Mouse (Mus musculus) monocyte, adult 5-6 weeks (primary cell): Measurements from ENCODE around the gene Fam196b. TPM values are rescaled to one million over a fixed set of nuclear protein-coding genes. Genes with fewer than 3 reads are reported as not detected.

ENCODE experiments used
- ATAC-seq: fragments of 153-309, 156-312 bp; replicated peaks from 2 replicates; pipeline ENCODE4 v1.8.0; 2017; ENCODE audit warnings: mild to moderate bottlenecking; ENCODE audit not compliant: low TSS enrichment, insufficient number of reproducible peaks, severe bottlenecking, poor library complexity, low FRiP score
- total RNA-seq: library from RNA; stranded (forward); fragments of 200-1000, 200-491, 200-594 nt; gene quantifications from 3 replicates; pipeline ENCODE4 v1.2.3, GENCODE M21; 2017

Gene Fam196b
- total RNA-seq, 1 experiment from 2014 or later = 0.38 TPM

DNA sequence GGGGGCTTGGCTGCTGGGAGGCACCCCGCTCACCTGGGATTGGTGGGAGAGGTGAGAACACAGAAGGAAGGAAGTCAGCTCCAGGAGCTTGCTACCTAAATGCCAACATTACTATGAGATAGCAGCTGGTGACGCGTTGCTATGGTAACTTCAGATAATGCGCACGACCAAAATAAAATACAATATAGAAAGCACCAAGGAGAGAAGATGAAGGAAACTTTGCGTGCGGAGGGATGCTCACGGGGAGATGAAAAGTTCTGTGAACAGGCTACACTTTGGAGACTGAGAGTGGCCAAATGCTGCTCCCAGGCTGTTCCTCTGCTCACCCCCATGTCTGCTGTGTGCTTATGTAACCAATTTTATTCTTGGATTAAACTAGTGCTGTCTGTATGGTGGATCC is 2.4 kb downstream of the Fam196b start:
- no peak for ATAC-seq

DNA sequence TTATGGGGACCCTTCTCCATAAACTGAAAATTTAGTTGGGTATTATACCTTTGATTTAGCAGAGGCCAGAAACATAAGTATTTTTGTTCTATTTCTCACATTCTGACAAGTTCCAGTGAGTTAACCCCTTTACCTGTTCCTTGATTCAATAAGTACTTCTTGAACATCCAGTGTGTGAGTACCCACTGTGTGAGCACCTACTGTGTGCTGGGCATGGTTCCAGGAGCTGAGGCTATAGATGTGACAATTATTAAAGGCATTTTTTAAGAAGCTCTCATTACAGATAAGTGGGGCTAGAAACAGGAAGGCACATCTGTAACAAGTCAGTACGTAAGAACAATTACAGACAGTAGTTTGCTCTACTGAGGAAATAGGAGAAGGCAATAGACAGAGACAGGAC is 4.7 kb downstream of the Fam196b start:
- no peak for ATAC-seq

DNA sequence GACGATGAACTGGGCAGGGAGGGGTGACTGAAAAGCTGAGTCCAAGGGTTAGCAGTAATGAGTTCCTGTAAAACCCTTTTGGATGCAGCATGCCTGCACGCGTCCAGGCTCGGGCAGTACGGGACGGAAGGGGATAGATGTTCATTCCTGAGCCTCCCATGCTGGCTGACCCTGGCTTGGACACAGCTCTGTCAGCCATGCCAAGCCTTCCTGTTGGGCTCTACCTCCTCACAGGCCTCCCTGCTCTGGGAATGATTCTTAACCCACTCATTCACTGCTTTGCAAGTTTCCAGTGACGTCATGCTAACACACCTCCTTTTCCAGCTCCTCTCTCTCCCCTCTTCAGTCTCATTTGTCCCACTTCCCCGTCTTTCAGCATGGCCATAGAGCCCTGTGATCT is 9.0 kb downstream of the Fam196b start:
- ATAC-seq = no peak

DNA sequence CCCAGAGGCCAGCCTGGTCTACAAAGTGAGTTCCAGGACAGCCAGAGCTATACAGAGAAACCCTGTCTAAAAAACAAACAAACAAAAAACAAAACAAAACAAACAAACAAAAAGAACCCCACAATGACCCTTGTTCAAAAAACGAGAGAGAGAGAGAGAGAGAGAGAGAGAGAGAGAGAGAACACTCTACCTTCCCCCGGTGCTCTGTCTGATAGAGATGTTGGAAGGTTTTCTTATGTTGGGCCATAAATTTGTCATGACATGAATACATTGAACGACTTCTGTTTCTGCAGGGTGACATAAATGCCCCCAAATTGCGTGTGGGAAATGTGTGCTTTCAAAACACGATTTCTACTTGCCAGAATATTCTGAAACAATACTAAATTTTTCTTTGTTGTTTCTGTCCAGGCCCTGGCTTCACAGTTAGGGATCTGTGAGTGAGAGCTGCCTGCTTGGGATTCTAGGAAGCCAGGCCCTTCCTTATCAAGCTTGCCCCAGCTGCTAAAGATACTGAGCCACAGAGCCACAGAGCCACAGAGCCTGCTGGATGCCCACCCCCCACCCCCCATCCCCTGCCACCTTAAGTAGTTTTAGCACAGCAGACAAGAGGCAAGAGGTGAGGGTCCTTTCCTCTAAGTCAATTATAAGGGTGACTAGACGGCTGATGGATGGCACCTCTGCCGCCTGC is 17.9 kb downstream of the Fam196b start:
- ATAC-seq = no peak

DNA sequence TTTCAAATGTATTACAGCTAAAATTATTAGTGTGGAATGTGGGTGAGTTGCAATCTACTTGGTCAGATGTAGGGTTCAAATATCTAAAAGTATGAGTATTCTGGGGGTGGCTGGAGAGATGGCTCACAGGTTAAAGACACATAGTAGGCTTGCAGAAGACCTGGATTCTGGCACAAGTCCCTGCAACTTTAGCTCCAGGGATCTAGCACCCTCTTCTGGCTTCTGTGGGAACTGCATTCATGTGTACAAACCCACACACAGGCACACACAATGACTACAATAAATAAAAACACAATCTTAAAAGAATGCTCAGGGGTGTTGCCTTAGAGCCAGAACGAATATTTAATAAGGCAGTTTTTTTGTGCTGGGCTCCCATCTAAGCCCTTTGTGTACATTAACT is 23.3 kb downstream of the Fam196b start:
- no peak for ATAC-seq

DNA sequence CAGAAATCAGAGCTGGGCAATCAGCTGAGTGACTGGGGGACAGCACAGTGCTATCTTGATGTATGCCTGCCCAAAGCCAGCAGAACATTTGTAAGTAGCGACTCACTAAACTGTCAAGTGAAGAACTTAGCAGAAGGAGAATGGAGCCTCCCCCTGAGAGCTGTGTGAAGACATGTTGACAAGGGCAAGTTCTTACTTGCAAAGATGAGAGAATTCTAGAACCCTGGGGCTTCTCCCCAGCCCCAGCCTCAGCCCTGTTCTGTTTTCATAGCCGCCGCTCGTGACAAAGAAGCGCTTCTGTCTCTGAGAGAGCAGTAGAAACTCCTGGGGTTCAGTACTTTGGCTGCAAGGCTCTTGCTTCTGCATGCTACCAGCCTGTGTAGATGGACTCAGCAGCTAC is 25.1 kb downstream of the Fam196b start:
- no peak for ATAC-seq

DNA sequence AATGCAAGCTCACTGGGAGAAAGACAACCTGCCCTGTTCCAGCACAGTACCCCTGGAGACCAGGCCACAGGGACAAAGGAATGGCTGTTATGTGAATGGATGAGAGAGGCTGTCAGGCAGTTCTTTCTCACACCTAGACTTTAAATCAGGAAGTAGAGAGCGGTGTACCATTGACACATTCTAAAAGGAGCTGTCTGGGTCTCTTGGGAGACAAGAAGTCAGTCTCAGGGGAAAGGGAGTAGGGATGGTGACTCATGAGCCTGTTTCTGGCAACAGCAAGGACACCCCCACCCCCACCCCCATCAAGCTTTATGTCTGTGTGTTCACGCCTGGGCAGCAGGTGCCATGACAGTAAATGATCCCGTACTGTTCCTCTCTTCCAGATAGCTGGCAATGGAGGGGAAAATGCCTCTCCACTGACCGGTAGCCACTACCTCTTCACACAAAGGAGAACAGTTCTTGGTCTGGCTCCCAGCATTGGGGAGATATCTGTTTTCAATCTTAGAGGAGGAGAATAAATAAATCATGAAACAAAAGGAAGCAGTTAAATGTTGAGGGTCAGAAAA is 29.2 kb downstream of the Fam196b start:
- ATAC-seq = no peak

DNA sequence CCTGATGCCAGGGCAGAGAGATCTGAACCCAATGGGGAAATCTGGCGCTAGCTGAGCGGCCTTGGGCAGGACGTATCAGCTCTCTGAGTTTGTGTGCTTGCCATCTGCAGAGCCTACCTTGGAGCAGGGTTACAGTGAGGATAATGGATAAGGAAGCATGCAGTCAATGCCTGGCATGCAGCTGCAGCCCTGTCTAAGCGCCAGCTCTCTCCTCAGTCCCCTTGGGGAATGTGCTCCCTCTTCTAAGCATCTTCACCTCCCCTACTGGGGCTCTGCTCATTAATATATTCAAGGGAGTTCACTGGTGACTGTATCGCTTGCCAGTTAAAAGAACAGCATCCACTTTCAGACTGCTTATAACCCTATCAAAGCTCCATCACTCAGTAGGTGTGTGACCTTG is 29.7 kb downstream of the Fam196b start:
- no peak for ATAC-seq

DNA sequence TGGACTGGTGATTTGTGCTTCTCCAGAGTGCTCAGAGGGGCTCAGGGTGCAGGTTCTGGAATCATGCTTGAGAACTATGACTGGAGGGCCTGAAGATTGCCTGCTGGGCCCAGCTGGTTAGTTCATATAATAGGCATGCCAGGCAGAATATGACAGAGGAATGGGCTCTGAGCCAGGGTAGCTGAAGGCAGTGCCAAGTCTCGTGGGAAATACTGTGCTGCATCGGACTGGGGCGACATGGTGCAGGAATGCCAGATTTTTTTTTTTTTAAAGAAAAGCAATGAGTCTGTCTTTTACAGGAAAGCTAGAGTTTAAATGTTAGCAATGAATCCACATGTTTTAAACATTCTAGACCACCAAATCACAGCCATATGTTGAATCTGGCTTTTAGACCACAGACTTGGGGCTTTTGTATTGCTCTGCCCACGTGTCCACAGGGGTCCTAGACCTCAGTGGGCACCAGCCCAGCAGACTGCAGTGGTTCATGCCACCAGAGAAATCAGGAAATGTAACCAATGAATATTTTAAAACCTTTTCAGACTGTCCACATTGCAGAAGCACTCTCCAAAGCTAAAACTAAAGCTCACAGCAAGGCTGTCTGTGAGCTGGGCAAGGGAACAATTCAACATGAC is 33.8 kb downstream of the Fam196b start:
- ATAC-seq = no peak

DNA sequence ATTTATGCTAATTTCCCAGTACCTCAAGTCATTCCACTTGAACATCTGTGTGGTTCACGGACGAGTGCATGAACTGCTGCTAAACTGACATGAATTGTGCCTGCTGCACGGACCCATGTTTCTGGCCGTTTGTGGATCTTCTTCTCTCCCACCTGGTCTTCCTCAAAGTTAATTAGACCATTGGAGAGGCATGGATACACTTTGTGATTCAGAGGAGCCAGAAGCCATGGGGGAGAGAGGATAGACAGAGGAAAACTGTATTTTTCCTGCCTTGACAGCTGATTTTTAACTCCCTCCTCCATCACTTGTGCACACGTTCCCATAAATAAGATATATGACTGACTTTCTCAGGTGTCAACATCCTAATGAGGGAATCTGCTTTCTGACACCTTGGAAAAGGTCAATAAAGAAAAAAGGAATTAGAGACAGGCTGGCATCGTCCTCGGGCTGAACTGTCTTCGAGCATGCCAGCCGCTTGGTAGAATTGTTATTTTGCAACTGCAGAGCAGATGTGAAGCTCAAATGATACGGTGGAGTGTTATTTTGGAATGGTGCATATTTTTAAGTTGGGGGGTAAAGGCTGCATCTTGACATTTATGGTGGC is 34.9 kb downstream of the Fam196b start:
- no peak for ATAC-seq

DNA sequence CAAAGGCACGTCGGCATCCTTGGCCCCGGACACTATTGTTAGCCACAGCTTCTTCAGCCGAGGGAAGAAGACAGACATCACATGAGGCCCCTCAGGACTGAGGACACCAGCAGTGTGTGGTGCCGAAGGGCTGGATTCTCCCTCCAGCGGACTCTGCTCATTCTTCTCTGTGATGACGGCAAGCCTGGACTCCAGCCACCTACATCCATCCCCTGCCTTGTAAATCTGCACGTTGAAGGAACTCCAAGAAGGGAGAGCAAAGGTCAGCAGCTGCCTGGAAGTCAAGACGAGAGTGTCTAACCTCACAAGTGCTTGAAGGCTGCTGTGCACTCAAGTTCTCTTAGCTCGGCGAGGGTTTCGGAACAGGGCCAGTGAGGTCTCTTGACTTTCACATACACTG is 40.8 kb downstream of the Fam196b start:
- no peak for ATAC-seq

DNA sequence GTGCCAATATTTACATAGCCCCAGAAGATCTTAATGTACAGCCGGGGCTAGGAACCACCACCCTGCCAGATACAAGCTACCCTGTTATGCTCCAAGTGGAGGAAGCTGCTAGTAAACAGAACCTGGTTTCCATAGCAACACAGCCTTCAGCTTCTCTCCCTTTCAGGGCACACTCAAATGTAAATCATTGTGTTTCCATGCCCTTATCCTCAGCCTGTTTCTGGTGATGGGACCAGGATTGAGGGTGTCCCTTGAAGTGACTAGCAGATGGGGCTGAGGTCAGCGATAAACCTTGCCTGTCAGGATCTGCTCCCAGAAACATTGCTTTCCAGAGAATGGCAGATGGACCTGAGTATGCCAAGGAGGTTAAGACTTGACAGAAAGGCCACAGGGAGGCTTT is 41.5 kb downstream of the Fam196b start:
- ATAC-seq = no peak

DNA sequence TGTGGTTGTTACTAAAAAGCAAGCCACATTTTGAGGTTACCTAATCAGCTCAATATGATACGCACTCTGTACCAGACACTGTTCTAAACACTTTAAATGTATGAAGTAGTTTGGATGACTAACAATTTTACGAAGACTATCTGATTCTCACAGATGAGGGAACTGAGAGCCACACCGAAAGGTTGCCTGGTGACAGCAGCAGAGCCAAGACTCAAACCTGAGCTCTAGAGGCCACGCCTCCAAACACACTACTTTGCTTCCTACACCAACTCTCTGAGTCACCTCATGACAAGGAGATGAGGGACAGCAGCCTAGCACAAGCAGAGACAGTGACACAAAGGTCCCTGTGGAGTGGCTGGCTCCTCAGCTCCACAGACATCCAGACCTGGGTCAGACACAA is 57.6 kb downstream of the Fam196b start:
- no peak for ATAC-seq

DNA sequence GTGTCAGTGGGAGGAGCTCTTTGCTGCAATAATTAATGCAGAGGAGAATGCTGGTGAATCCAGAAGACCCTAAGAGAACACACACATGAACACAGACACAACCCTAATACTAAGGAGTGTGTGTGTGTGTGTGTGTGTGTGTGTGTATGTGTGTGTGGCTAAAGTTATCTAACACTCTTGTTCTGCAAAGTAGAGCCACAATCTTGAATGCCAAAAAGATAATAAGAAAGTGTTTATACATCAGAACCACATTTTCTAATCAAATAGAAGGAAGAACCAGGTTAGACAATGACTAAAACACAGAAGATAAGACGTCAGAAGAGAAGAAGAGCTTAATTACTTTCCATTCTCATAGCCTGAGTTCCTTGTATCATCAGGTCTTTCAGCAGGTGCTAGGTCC is 60.9 kb downstream of the Fam196b start:
- ATAC-seq = no peak

DNA sequence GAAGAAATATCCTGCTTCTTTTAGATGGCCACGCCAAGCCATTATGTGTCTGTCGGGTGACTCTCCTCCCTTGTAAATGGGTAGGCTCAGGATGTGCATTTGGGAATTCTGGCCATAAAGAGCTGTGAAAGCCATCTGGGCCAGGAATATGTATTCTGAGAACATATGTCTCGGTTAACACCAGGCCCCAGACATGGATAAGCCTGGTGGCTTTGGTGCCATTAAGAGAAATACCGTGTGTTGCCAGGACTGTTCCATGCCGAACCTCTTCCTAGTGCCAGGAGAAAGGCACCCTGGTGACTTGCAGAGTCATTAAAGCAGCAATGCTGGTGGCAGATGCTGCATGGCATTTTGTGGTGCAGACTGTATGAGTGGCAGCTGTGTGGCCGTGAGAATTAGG is 63.0 kb downstream of the Fam196b start:
- no peak for ATAC-seq

DNA sequence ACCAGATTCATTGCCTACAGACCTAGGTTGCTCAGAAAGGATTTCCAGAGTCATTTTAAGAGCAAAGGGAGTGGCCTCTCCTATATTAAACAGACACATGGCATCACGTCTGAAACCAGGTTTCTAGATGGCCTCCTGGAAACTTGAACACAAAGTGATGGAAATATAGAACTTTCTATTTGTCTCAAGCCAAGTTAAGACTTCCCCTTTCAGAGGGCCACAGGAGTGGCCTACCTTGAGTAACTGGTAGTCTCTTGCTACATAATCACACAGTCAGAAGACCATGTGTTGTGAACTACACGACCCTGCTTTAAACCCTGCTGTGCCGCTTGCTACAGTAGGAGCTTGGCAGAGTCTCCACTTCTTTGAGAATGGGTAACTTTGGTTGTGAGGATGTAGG is 68.9 kb downstream of the Fam196b start:
- ATAC-seq = no peak

DNA sequence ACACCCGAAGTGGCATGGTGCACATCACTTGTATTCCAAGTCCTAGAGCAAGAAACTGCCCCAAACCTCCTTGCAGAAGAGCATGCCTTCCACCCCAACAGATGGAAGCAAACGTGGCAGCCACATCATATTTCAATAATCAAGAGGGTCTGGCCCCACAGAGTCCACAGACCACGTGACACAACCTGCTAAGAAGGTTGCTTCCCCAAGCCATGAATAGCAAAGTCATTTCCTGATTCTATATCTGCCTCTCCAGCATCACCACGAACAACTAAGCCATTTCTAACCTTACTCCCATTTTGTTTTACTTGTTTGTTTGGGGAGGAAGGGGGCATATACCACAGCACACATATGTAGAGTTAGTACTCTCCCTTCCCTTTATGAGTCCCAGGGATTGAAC is 69.6 kb downstream of the Fam196b start:
- no peak for ATAC-seq

DNA sequence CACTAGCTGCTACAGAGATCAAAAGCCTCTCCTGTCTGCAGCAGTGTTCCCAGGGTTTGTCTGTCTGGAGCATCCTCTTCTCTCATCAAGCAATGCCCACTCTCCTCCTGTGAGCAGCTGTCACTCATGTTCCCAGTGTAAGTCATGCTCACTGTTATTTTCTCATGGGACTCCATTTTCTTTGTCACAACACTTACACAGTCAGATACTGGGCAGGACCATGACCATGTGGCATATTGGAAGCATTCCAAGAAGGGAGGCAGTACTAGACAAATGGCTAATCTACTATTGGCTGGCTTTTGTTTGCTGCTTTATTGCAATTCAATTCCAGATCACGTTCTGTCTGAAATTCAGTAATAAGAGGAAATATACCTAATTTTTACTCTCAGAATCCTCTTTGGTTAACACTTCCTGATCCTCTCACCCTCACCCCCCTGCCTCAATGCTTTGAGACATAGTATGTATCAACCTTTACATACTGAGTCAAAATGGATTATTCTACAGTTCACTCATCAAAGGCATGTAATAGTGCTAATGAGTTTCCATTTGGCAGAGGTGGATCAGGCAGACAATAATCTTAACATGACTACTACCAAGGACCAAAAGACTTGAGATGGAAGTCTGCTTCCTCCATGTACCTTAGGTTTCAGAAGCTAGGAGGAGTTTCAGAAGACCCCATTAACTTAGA is 70.5 kb downstream of the Fam196b start:
- ATAC-seq = no peak

DNA sequence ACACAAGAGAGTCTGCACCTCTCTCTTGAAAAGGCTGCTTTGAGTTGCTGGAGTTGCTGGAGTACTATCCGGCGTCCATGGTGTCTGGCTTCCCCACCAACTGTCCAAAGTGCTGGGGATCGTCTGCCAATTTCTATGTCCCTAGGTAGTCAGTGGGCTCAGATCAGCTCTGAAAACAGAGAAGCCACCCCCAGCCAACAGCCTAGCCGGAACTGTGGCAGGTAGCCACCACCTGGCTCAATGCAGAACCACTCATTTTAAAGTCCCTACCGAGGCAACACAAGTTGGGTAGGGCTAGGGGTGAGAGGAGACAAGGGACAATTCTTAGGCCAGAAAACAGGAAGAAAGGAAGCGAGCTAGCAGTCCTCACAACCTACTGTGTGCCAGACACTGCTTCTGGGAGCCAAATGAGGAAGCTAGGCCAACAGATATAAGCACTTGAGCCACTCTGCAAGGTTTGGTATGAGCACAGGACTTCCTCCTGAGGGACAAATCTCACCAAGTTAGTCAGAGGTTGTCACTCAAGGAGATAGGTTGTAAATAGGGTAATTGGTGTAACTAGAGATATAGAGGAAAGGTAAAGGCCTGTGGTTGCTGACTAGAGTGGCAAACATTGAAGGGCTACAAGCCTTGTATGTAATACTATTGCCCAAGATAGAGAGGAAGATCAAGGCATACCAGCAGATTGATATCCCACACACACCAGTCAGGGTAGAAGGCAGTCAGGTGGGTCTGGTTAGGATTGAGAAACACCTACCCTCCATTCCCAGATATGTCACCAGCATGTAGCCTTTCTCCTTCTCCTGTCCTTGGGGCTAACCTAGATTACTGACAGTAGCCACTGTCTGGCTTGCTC is 74.9 kb downstream of the Fam196b start:
- ATAC-seq = peak; percentile 66
